Mouse (Mus musculus) embryonic facial prominence, embryonic 13.5 days (tissue): ENCODE measurements at regions not wholly inside any gene's neighbourhood (a gene's known extent, or its start where the extent isn't known, plus 50 kb on each side); places are given as distances from the start of the nearest gene placed in this dataset.

Experiments used
- ATAC-seq: fragments of 200-750 bp; cut with Nextera tagmentation; 2 replicates; pipeline ENCODE4 v1.8.0; 2017; ENCODE audit warnings: low read depth; ENCODE audit not compliant: insufficient number of reproducible peaks, insufficient read depth, low FRiP score, low TSS enrichment
- H3K27ac ChIP-seq: fragments of 300-500 bp; sonication (generic); 2 replicates; pipeline ENCODE4 v1.5.1; 2015; ENCODE audit warnings: moderate library complexity, mild to moderate bottlenecking, inconsistent platforms
- H3K27me3 ChIP-seq: fragments of 300-500 bp; sonication (generic); 2 replicates; pipeline ENCODE4 v1.6.1; 2015; ENCODE audit warnings: mild to moderate bottlenecking, inconsistent platforms
- H3K36me3 ChIP-seq: fragments of 300-500 bp; sonication (generic); 2 replicates; pipeline ENCODE4 v1.6.1; 2015; ENCODE audit warnings: mild to moderate bottlenecking, inconsistent platforms
- H3K4me1 ChIP-seq: fragments of 300-500 bp; sonication (generic); 2 replicates; pipeline ENCODE4 v1.6.1; 2015; ENCODE audit warnings: inconsistent platforms
- H3K4me2 ChIP-seq: fragments of 300-500 bp; sonication (generic); 2 replicates; pipeline ENCODE4 v1.6.1; 2015; ENCODE audit warnings: moderate library complexity, mild to moderate bottlenecking, inconsistent platforms
- H3K4me3 ChIP-seq: fragments of 300-500 bp; sonication (generic); 2 replicates; pipeline ENCODE4 v1.5.1; 2015; ENCODE audit warnings: mild to moderate bottlenecking, inconsistent platforms
- H3K9ac ChIP-seq: fragments of 300-500 bp; sonication (generic); 2 replicates; pipeline ENCODE4 v1.6.1; 2015; ENCODE audit warnings: mild to moderate bottlenecking, inconsistent platforms
- H3K9me3 ChIP-seq: fragments of 300-500 bp; sonication (generic); 2 replicates; pipeline ENCODE4 v1.6.1; 2016; ENCODE audit warnings: inconsistent platforms
- WGBS: fragments of 180-500 bp; shearing (Covaris S2); methylation state at CpG from one replicate; pipeline ENCODE4 v1.1.7; 2015; ENCODE audit warnings: mixed read lengths; 5-methylcytosine and 5-hydroxymethylcytosine counted together

- Histone ChIP-seq H3K4me3 (no peak overlapping the region), H3K9me3 (no peaks in the 10 kb centered on the region), H3K27ac (no peak overlapping the region), H3K36me3 (no peaks in the 10 kb centered on the region), H3K9ac (no peak overlapping the region), H3K27me3 (no peaks in the 10 kb centered on the region), H3K4me1 (no peaks in the 10 kb centered on the region), H3K4me2 (no peak overlapping the region)
- WGBS = 74% methylated on average over 8 of the region's 8 CpGs
- ATAC-seq = no peak
Observed at GRCm38 (mm10) chr6:140368354-140369069, 55.3 kb upstream of the Plekha5 start.

DNA sequence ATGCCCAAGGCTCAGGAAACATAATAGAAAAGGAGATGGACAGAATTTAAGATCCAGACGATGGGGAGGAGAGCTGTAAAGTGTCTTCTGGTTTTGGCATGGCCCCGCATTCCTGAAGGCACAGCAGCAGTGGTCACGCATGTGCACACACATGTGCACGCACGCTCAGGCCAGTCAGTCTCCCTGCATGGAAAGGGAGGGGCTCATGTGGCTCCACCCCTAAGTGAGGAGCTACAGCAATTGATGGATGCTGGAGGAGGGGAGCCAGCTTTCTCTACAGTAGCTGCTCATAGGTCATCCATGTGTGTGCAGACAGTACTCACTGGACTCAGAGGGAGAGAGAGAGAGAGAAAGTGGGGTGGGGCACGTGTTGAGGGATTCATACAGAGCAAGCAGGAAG is 56.6 kb upstream of the Plekha5 start:
- H3K4me3 ChIP-seq = no peak overlapping the region
- H3K9me3 ChIP-seq = no peaks in the 10 kb centered on the region
- no peaks in the 10 kb centered on the region for H3K4me1 ChIP-seq
- H3K9ac ChIP-seq = no peak overlapping the region
- no peaks in the 10 kb centered on the region for H3K27me3 ChIP-seq
- no peaks in the 10 kb centered on the region for H3K36me3 ChIP-seq
- 83% methylated on average over 6 of the region's 6 CpGs for WGBS
- no peak overlapping the region for H3K4me2 ChIP-seq
- H3K27ac ChIP-seq = no peak overlapping the region
- ATAC-seq = no peak

DNA sequence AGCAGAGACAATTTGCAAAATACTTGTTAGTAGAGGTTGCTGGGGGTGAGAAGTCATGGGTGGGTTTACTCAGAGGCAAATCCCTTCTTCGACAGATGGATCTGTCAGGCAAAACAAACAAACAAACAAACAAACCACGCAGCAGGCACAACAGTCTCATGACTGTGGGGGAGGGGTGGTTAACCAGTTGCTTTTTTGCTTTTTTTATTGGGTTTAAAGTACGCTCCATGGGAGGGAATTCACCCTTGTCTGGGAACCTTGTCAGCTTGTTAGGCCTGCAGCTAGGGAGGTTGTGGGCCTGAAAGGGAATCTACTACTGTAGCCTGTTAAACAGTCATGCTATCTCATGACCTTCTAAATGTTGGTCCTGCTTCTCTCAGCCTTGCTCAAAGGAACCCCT is 57.1 kb upstream of the Plekha5 start:
- Histone ChIP-seq H3K9me3 (no peaks in the 10 kb centered on the region), H3K4me1 (no peaks in the 10 kb centered on the region), H3K27ac (no peak overlapping the region), H3K36me3 (no peaks in the 10 kb centered on the region), H3K9ac (no peak overlapping the region), H3K27me3 (no peaks in the 10 kb centered on the region), H3K4me2 (no peak overlapping the region), H3K4me3 (no peak overlapping the region)
- WGBS = 49% methylated on average over 3 of the region's 3 CpGs
- ATAC-seq = no peak

- Histone ChIP-seq H3K4me3 (no peak overlapping the region), H3K27me3 (no peaks in the 10 kb centered on the region), H3K9me3 (no peaks in the 10 kb centered on the region), H3K9ac (no peak overlapping the region), H3K4me1 (no peaks in the 10 kb centered on the region), H3K27ac (no peak overlapping the region), H3K4me2 (no peak overlapping the region), H3K36me3 (no peaks in the 10 kb centered on the region)
- WGBS = 80% methylated on average over 4 of the region's 4 CpGs
- ATAC-seq = no peak
Observed at GRCm38 (mm10) chr6:140360996-140361395, 62.9 kb upstream of the Plekha5 start.

GRCm38 (mm10) chr6:140357901-140358300 is 66.0 kb upstream of the Plekha5 start:
- Histone ChIP-seq H3K27me3 (no peaks in the 10 kb centered on the region), H3K9me3 (no peaks in the 10 kb centered on the region), H3K9ac (no peak overlapping the region), H3K4me3 (no peak overlapping the region), H3K36me3 (no peaks in the 10 kb centered on the region), H3K4me1 (no peaks in the 10 kb centered on the region), H3K4me2 (no peak overlapping the region), H3K27ac (no peak overlapping the region)
- ATAC-seq = no peak
- 53% methylated on average over 2 of the region's 2 CpGs for WGBS

- Histone ChIP-seq H3K36me3 (no peaks in the 10 kb centered on the region), H3K4me3 (no peak overlapping the region), H3K4me2 (no peak overlapping the region), H3K27ac (no peak overlapping the region), H3K4me1 (no peaks in the 10 kb centered on the region), H3K9ac (no peak overlapping the region), H3K27me3 (no peaks in the 10 kb centered on the region), H3K9me3 (no peaks in the 10 kb centered on the region)
- WGBS = 65% methylated on average over 8 of the region's 8 CpGs
- no peak for ATAC-seq
Observed at GRCm38 (mm10) chr6:140357300-140357699, 66.6 kb upstream of the Plekha5 start.

DNA sequence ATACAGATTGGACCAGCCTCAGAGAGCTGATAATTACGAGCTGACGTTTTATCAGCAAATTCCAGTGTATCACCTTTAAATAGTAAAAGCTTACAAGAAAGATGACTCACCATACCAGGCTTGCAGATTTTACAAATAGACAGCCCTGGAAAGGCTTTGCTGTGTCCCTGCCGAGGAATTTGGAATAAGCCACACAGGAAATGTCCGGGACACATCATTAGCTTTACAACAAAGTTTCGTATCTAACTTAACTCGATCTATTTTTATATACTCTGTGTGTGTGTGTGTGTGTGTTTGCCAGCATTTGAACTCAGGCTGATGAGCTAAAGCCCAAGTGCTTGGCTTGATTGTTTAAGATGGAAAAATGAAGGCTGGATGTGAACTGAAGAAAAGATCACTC is 69.8 kb upstream of the Plekha5 start:
- no peak overlapping the region for H3K4me2 ChIP-seq
- H3K27me3 ChIP-seq = no peaks in the 10 kb centered on the region
- 67% methylated on average over 6 of the region's 6 CpGs for WGBS
- H3K9ac ChIP-seq = no peak overlapping the region
- H3K36me3 ChIP-seq = no peaks in the 10 kb centered on the region
- no peak for ATAC-seq
- H3K27ac ChIP-seq = no peak overlapping the region
- no peaks in the 10 kb centered on the region for H3K4me1 ChIP-seq
- no peak overlapping the region for H3K4me3 ChIP-seq
- no peaks in the 10 kb centered on the region for H3K9me3 ChIP-seq

- H3K27ac ChIP-seq = no peak overlapping the region
- no peaks in the 10 kb centered on the region for H3K27me3 ChIP-seq
- no peaks in the 10 kb centered on the region for H3K36me3 ChIP-seq
- no peak for ATAC-seq
- 83% methylated on average over 6 of the region's 6 CpGs for WGBS
- H3K9me3 ChIP-seq = no peaks in the 10 kb centered on the region
- H3K9ac ChIP-seq = no peak overlapping the region
- H3K4me3 ChIP-seq = no peak overlapping the region
- H3K4me1 ChIP-seq = no peaks in the 10 kb centered on the region
- no peak overlapping the region for H3K4me2 ChIP-seq
Observed at GRCm38 (mm10) chr6:140353610-140354009, 70.2 kb upstream of the Plekha5 start.

- no peaks in the 10 kb centered on the region for H3K9me3 ChIP-seq
- H3K4me1 ChIP-seq = no peaks in the 10 kb centered on the region
- ATAC-seq = 0 out of 2 replicates have a peak, but pooled peaks have one; percentile 70
- H3K27me3 ChIP-seq = no peaks in the 10 kb centered on the region
- 48% methylated on average over 6 of the region's 6 CpGs for WGBS
- no peak overlapping the region for H3K4me2 ChIP-seq
- H3K4me3 ChIP-seq = no peak overlapping the region
- H3K9ac ChIP-seq = no peak overlapping the region
- no peak overlapping the region for H3K27ac ChIP-seq
- no peaks in the 10 kb centered on the region for H3K36me3 ChIP-seq
Observed at GRCm38 (mm10) chr6:140351365-140352095, 72.3 kb upstream of the Plekha5 start.

DNA sequence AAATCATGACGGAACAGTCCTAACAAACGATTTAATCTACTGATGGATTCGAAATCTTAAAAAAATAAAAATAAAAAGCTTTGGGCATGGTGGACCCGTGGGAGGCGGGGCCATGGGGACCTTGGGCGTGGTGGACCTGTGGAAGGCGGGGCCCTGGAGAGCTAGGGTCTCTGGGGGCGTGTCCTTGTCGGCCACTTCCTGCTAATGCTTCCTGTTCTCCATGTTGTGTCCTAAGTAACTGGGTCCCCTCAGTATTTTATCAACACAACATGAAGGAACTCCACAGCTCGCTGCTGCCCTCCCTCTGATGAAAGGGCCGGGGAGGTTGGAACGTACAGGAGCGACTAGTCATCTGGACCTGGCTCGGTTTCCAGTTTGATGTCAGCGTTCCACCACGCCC is 75.3 kb upstream of the Plekha5 start:
- ATAC-seq = no peak
- no peaks in the 10 kb centered on the region for H3K36me3 ChIP-seq
- H3K4me2 ChIP-seq = no peak overlapping the region
- no peaks in the 10 kb centered on the region for H3K27me3 ChIP-seq
- no peak overlapping the region for H3K4me3 ChIP-seq
- 88% methylated on average over 16 of the region's 16 CpGs for WGBS
- H3K4me1 ChIP-seq = no peaks in the 10 kb centered on the region
- 0 out of 2 replicates have a peak, but pooled peaks cover 3% of the 10 kb centered on the region for H3K9me3 ChIP-seq
- no peak overlapping the region for H3K9ac ChIP-seq
- no peak overlapping the region for H3K27ac ChIP-seq

DNA sequence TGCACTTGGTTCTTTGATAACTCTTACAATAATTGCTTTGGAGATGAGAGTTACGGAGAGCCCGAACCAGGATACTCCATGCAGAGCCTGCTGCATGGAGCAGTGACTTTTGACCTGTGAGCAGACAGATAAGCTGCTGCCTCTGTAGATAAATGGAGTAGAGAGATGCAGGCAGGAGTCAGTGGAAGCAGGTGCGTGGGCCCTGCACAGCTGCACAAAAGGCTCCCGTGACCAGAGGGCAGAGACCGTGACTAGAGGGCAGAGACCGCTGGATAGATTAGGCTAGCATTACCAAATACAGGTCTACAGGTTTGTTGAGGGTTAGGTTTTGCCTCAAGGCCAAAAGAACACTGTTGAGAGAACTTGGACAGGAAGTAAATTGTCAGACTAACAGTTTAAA is 76.9 kb upstream of the Plekha5 start:
- Histone ChIP-seq H3K4me3 (no peak overlapping the region), H3K36me3 (no peaks in the 10 kb centered on the region), H3K27me3 (no peaks in the 10 kb centered on the region), H3K27ac (no peak overlapping the region), H3K9ac (no peak overlapping the region), H3K9me3 (0 out of 2 replicates have a peak, but pooled peaks cover 3% of the 10 kb centered on the region), H3K4me2 (no peak overlapping the region), H3K4me1 (no peaks in the 10 kb centered on the region)
- 81% methylated on average over 6 of the region's 6 CpGs for WGBS
- ATAC-seq = no peak

- Histone ChIP-seq H3K4me1 (no peaks in the 10 kb centered on the region), H3K36me3 (no peaks in the 10 kb centered on the region), H3K27me3 (no peaks in the 10 kb centered on the region), H3K27ac (no peak overlapping the region), H3K9ac (no peak overlapping the region), H3K4me2 (no peak overlapping the region), H3K9me3 (0 out of 2 replicates have a peak, but pooled peaks cover 3% of the 10 kb centered on the region), H3K4me3 (no peak overlapping the region)
- no peak for ATAC-seq
- WGBS = 79% methylated on average over 11 of the region's 11 CpGs
Observed at GRCm38 (mm10) chr6:140343638-140344037, 80.2 kb upstream of the Plekha5 start.
